Mouse (Mus musculus) heart, postnatal 10 days (tissue): ENCODE data around the gene Fer. TPM values are rescaled to one million over a fixed set of nuclear protein-coding genes. Genes with fewer than 3 reads are reported as not detected.

Source experiments
- DNase-seq, 2 experiments: peaks; one replicate each; pipeline ENCODE4 v3.0.0; 2021
- intact Hi-C: fragments of 180-260 bp; cut with DNase I; formaldehyde crosslinking; loops from one replicate; pipeline ENCODE4 v1.15.1; 2025
- total RNA-seq, 2 experiments: library from RNA; stranded (reverse); gene quantifications; 2 replicates each; pipeline ENCODE4 v1.2.3; 2021

The Fer gene
- total RNA-seq, 2 experiments from 2014 or later: 23.4 to 25.3 TPM

- intact Hi-C loops: no loop called here
- peak; percentile 11 to 20 for DNase-seq
Measured at GRCm38 (mm10) chr17:64060529-64060928, 197.7 kb downstream of the Fer start.

- DNase-seq: no peak
Measured at GRCm38 (mm10) chr17:64065243-64065642, 202.4 kb downstream of the Fer start.

GRCm38 (mm10) chr17:64077392-64077791, 214.5 kb downstream of the Fer start:
- intact Hi-C loops: no loop called here
- DNase-seq: no peak

More at GRCm38 (mm10) chr17:64065243-64065642, 202.4 kb downstream of the Fer start:
- intact Hi-C loops: no loop called here

GRCm38 (mm10) chr17:64084751-64085150, 221.9 kb downstream of the Fer start:
- intact Hi-C loops: no loop called here
- DNase-seq: no peak

GRCm38 (mm10) chr17:64085493-64085892, 222.6 kb downstream of the Fer start:
- intact Hi-C loops: no loop called here

GRCm38 (mm10) chr17:64086875-64087608, 224.2 kb downstream of the Fer start:
- no peak for DNase-seq
- intact Hi-C loops: no loop called here

More at GRCm38 (mm10) chr17:64085493-64085892, 222.6 kb downstream of the Fer start:
- DNase-seq: no peak

GRCm38 (mm10) chr17:64087871-64088270, 225.0 kb downstream of the Fer start:
- DNase-seq: no peak
- intact Hi-C loops: no loop called here

GRCm38 (mm10) chr17:64093716-64094115, 230.9 kb downstream of the Fer start:
- DNase-seq: no peak
- intact Hi-C loops: no loop called here

GRCm38 (mm10) chr17:64096811-64097210, 233.9 kb downstream of the Fer start:
- no peak for DNase-seq
- intact Hi-C loops: loop anchor here (5.0 kb wide), 1 partner anchor 35 kb away; no protein-coding TSS in a partner anchor

- intact Hi-C loops: loop anchor here (5.0 kb wide), 1 partner anchor 34 kb away; no protein-coding TSS in a partner anchor
- no peak for DNase-seq
Measured at GRCm38 (mm10) chr17:64097788-64098359, 235.0 kb downstream of the Fer start.

- DNase-seq: peak; percentile 45 to 46
- intact Hi-C loops: loop anchor here (5.0 kb wide), 1 partner anchor 33 kb away; no protein-coding TSS in a partner anchor
Measured at GRCm38 (mm10) chr17:64099395-64100171, 236.7 kb downstream of the Fer start.

GRCm38 (mm10) chr17:64100172-64100510, 237.3 kb downstream of the Fer start:
- intact Hi-C loops: no loop called here
- DNase-seq: peak; percentile 76 to 79

- DNase-seq: no peak
- intact Hi-C loops: no loop called here
Measured at GRCm38 (mm10) chr17:64108773-64109172, 245.9 kb downstream of the Fer start.

- intact Hi-C loops: no loop called here
- DNase-seq: peak; percentile 32 to 40
Measured at GRCm38 (mm10) chr17:64109871-64110270, 247.0 kb downstream of the Fer start.

- intact Hi-C loops: no loop called here
- DNase-seq: no peak
Measured at GRCm38 (mm10) chr17:64113625-64114024, 250.8 kb downstream of the Fer start.

- DNase-seq: no peak
- intact Hi-C loops: no loop called here
Measured at GRCm38 (mm10) chr17:64116762-64117161, 253.9 kb downstream of the Fer start.

GRCm38 (mm10) chr17:64119697-64120288, 256.9 kb downstream of the Fer start:
- DNase-seq: no peak

GRCm38 (mm10) chr17:64122556-64122955, 259.7 kb downstream of the Fer start:
- intact Hi-C loops: loop anchor here (10.0 kb wide), 1 partner anchor 482 kb away; the partner anchor contains the start of gene Man2a1
- no peak for DNase-seq

More at GRCm38 (mm10) chr17:64119697-64120288, 256.9 kb downstream of the Fer start:
- intact Hi-C loops: loop anchor here (10.0 kb wide), 1 partner anchor 485 kb away; the partner anchor contains the start of gene Man2a1

- peak; percentile 40 to 59 for DNase-seq
- intact Hi-C loops: loop anchor here (10.0 kb wide), 1 partner anchor 481 kb away; the partner anchor contains the start of gene Man2a1
Measured at GRCm38 (mm10) chr17:64123732-64124131, 260.9 kb downstream of the Fer start.

- no peak for DNase-seq
- intact Hi-C loops: loop anchor here (10.0 kb wide), 1 partner anchor 478 kb away; the partner anchor contains the start of gene Man2a1
Measured at GRCm38 (mm10) chr17:64126904-64127303, 264.0 kb downstream of the Fer start.
